Mouse (Mus musculus) adrenal gland, postnatal 4 days (tissue): ENCODE data around the gene Tas2r119. TPM values are rescaled to one million over a fixed set of nuclear protein-coding genes. Genes with fewer than 3 reads are reported as not detected.

ENCODE experiments used
- DNase-seq, 2 experiments: peaks; one replicate each; pipeline ENCODE4 v3.0.0; 2021 to 2022; ENCODE audit warnings: low spot score in 2 of 2, mixed read lengths in 2 of 2
- total RNA-seq, 2 experiments: library from RNA; stranded (reverse); gene quantifications; 2 replicates each; pipeline ENCODE4 v1.2.3; 2021

The Tas2r119 gene
- total RNA-seq, 2 experiments from 2014 or later: not detected

DNA sequence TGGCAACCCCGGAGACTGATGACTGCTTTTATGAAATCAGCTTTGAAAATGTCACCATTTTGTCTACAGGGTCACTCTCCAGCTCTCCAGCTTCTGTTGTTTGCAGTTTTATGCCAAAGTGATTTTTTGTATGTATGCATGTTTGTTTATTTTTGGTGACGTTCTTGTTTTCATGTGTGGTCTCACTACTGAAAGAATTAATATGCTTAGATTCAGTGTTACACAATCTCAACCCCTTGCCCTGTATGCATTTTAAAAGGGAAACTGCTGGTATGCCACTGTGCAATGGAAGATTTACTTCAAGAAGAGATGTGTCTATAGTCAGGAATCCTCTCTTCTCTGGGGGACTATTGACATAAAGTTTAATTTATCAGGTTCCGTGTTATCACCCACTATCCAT is 48.3 kb downstream of the Tas2r119 start:
- DNase-seq: no peak

DNA sequence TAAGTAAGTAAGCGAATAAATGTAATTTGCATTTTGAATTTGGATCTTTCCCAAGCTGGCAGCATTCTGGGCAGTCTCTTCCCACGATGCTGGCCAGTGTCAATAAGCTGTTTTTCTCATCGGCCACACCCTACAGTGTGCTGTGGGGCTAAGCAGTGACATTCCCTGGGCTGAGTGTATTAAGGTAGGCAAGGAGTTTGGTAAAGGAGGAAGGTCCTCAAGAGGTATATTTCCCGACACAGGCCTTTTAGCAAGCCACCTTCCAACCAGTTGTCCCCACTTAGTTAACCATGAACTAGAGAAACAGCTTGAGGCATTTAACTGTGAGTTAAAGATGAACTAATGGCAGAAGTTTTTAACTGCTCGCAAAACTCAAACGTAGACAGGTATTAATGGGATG is 49.3 kb downstream of the Tas2r119 start:
- no peak for DNase-seq

DNA sequence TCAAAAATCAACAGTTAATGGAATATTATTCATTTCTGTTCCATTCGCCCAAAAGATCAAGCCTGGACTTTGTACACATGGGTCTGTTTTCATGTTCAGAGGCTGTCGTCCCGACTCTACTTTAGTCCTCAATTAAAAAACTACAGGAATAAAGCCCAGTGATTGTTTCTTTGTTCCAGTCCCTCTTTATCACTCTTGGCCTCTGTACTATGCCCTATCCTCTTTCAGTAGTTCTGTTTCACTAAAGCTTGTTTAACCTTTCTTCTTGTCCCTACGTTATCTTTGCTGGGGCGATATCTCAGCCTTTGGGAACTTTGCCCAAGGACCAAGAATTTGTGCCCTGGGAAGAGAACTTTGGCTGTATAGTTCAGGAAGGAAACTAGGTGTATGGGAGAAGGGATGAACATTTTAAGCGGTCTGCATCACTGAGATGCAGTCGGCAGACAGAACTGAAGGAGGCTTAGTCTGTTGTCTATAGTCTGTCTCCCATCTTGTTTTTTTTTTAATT is 49.9 kb downstream of the Tas2r119 start:
- DNase-seq: no peak

Other genes starting within 250 kb of the Tas2r119 start
- gene Sema5a, start 67.5 kb downstream of the Tas2r119 start, total RNA-seq: 10 to 100 TPM; 33.9 to 47.3 TPM